Mouse (Mus musculus) neural tube, embryonic 15.5 days (tissue): Measurements from ENCODE around the gene Olfr370. TPM values are rescaled to one million over a fixed set of nuclear protein-coding genes. Genes with fewer than 3 reads are reported as not detected.

Source experiments
- ATAC-seq: fragments of 200-750 bp; cut with Nextera tagmentation; 2 replicates; pipeline ENCODE4 v1.8.0; 2017; ENCODE audit warnings: mild to moderate bottlenecking, moderate TSS enrichment, moderate library complexity; ENCODE audit not compliant: low FRiP score
- H3K27ac ChIP-seq: fragments of 300-500 bp; sonication (generic); replicated peaks from 2 replicates; pipeline ENCODE4 v1.5.1; 2015; ENCODE audit warnings: mild to moderate bottlenecking, inconsistent platforms
- H3K27me3 ChIP-seq: fragments of 300-500 bp; sonication (generic); replicated peaks from 2 replicates; pipeline ENCODE4 v1.6.1; 2015; ENCODE audit warnings: inconsistent platforms
- H3K36me3 ChIP-seq: fragments of 300-500 bp; sonication (generic); 2 replicates; pipeline ENCODE4 v1.6.1; 2015; ENCODE audit warnings: inconsistent platforms
- H3K4me1 ChIP-seq: fragments of 300-500 bp; sonication (generic); 2 replicates; pipeline ENCODE4 v1.6.1; 2015; ENCODE audit warnings: inconsistent platforms
- H3K4me2 ChIP-seq: fragments of 300-500 bp; sonication (generic); 2 replicates; pipeline ENCODE4 v1.6.1; 2015; ENCODE audit warnings: inconsistent platforms, mild to moderate bottlenecking, moderate library complexity
- H3K4me3 ChIP-seq: fragments of 300-500 bp; sonication (generic); replicated peaks from 2 replicates; pipeline ENCODE4 v1.5.1; 2015; ENCODE audit warnings: mild to moderate bottlenecking, inconsistent platforms
- H3K9ac ChIP-seq: fragments of 300-500 bp; sonication (generic); replicated peaks from 2 replicates; pipeline ENCODE4 v1.6.1; 2015; ENCODE audit warnings: mild to moderate bottlenecking, inconsistent platforms
- H3K9me3 ChIP-seq: fragments of 300-500 bp; sonication (generic); replicated peaks from 2 replicates; pipeline ENCODE4 v1.6.1; 2016; ENCODE audit warnings: inconsistent platforms
- WGBS: fragments of 180-500 bp; shearing (Covaris S2); methylation state at CpG from one replicate; pipeline ENCODE4 v1.1.7; 2015; ENCODE audit warnings: mixed read lengths; 5-methylcytosine and 5-hydroxymethylcytosine counted together
- polyA plus RNA-seq: library from polyadenylated mRNA; unstranded; fragments of >200 nt; fragmentation: Nextera tagmentation; extraction: Ambion mirVana; gene quantifications from 2 replicates; pipeline ENCODE4 v1.2.1, GENCODE M21; 2015

Olfr370 gene
- polyA plus RNA-seq, 1 experiment from 2014 or later, result not detected

- H3K4me1 ChIP-seq, result peaks cover 59% of the 10 kb centered on the region
- H3K9me3 ChIP-seq, result no peaks in the 10 kb centered on the region
- peak overlapping the region; percentile 87 for H3K9ac ChIP-seq
- no peak for ATAC-seq
- peak overlapping the region; percentile 76 for H3K4me3 ChIP-seq
- H3K27ac ChIP-seq, result no peak overlapping the region
- no peaks in the 10 kb centered on the region for H3K27me3 ChIP-seq
- no peaks in the 10 kb centered on the region for H3K36me3 ChIP-seq
- WGBS, result 53% methylated on average over 3 of the region's 3 CpGs
- H3K4me2 ChIP-seq, result peak overlapping the region; percentile 83
Measured at GRCm38 (mm10) chr8:83592682-83593081, 57.1 kb downstream of the Olfr370 start.

DNA sequence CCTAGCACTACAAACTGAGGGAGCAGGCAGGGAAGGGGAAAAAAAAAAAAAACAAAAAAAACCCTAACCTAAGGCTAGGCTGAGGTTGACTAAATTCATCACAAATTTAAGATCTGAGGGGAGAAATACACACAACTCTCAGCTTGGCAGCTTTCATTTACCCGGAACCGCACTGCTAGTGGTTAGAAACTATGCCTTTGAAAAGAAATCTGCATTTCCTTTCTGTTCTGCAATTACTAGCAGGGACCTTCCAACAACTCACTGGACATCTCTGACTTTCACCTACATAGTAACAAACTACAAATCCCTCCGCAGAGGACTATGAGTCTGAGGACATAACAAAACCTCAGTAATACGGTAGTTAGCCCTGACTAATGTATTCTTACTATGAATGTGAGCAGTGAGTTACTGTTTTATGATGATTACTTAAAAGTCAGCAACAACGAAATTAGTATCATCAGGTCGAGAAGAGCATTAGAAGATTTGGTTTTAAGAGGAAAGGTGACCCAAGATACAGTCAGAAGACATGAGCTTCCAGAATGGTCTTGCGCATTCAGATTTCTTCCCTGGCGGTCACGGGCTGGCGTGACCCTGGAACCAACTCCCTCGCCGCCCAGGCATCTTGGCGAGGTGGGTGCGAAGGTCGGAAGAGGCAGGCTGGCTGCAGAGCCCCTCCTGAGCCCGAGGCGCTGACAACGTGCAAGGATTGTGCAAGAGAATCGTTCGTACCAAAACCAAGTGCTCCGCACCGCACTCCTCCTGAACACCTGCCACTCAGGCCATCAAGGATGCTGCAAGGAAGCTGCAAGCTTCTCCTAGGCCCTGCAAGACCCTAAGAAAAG is 58.0 kb downstream of the Olfr370 start:
- 4% methylated on average over 22 of the region's 22 CpGs for WGBS
- H3K4me3 ChIP-seq, result peak overlapping the region; percentile 76
- peak overlapping the region; percentile 87 for H3K9ac ChIP-seq
- H3K9me3 ChIP-seq, result no peaks in the 10 kb centered on the region
- peak overlapping the region; percentile 83 for H3K4me2 ChIP-seq
- no peak for ATAC-seq
- H3K36me3 ChIP-seq, result no peaks in the 10 kb centered on the region
- peaks cover 50% of the 10 kb centered on the region for H3K4me1 ChIP-seq
- H3K27me3 ChIP-seq, result no peaks in the 10 kb centered on the region
- H3K27ac ChIP-seq, result peak overlapping the region; percentile 97

GRCm38 (mm10) chr8:83594167-83595049 is 58.8 kb downstream of the Olfr370 start:
- H3K4me1 ChIP-seq, result peaks cover 41% of the 10 kb centered on the region
- H3K4me3 ChIP-seq, result peak overlapping the region; percentile 76
- peak; percentile 97 for ATAC-seq
- no peaks in the 10 kb centered on the region for H3K36me3 ChIP-seq
- no peaks in the 10 kb centered on the region for H3K9me3 ChIP-seq
- H3K4me2 ChIP-seq, result peak overlapping the region; percentile 83
- H3K27me3 ChIP-seq, result no peaks in the 10 kb centered on the region
- WGBS, result under 1% methylated on average over 43 of the region's 43 CpGs
- H3K27ac ChIP-seq, result peak overlapping the region; percentile 97
- peak overlapping the region; percentile 87 for H3K9ac ChIP-seq

Other genes starting within 250 kb of the Olfr370 start
- 0.12 TPM in 1 of 2 replicates, not detected in the other for gene Ucp1, start 245.4 kb upstream of the Olfr370 start, polyA plus RNA-seq
- gene Elmod2, start 203.3 kb upstream of the Olfr370 start, polyA plus RNA-seq, result 17.9 and 19.7 TPM in 2 replicates
- not detected in 2 replicates for gene Mgat4d, start 187.3 kb upstream of the Olfr370 start, polyA plus RNA-seq
- gene Clgn, start 145.9 kb upstream of the Olfr370 start, polyA plus RNA-seq, result 15.9 and 17.2 TPM in 2 replicates
- 272 and 290 TPM in 2 replicates for gene Scoc, start 77.4 kb upstream of the Olfr370 start, polyA plus RNA-seq
- 344 and 362 TPM in 2 replicates for gene Ndufb7, start 30.9 kb downstream of the Olfr370 start, polyA plus RNA-seq
- 1,464 and 1,650 TPM in 2 replicates for gene Tecr, start 72.2 kb downstream of the Olfr370 start, polyA plus RNA-seq
- 57.9 and 63.1 TPM in 2 replicates for gene Dnajb1, start 72.4 kb downstream of the Olfr370 start, polyA plus RNA-seq
- gene Gipc1, start 116.9 kb downstream of the Olfr370 start, polyA plus RNA-seq, result 116 and 118 TPM in 2 replicates
- gene Ptger1, start 130.9 kb downstream of the Olfr370 start, polyA plus RNA-seq, result 0.95 and 1.00 TPM in 2 replicates
- 24.6 and 25.1 TPM in 2 replicates for gene Pkn1, start 163.4 kb downstream of the Olfr370 start, polyA plus RNA-seq
- 86.5 and 117 TPM in 2 replicates for gene Ddx39, start 179.4 kb downstream of the Olfr370 start, polyA plus RNA-seq
- 12.2 and 15.5 TPM in 2 replicates for gene Adgre5, start 205.5 kb downstream of the Olfr370 start, polyA plus RNA-seq